Mouse (Mus musculus): Measurements from ENCODE around the gene Best3. TPM values are rescaled to one million over a fixed set of nuclear protein-coding genes. Genes with fewer than 3 reads are reported as not detected.

Gene Best3
- polyA plus RNA-seq, 1 experiment from 2014 or later = 0.23 TPM

GRCm38 (mm10) chr10:116950886-116951285 lies 35.2 kb upstream of the Best3 start:
- ATAC-seq (ENCODE audit: insufficient number of reproducible peaks, low FRiP score, low TSS enrichment, low read depth) (no peak), DNase-seq (ENCODE audit: low spot score) (no peak)

GRCm38 (mm10) chr10:116955191-116955590 lies 30.9 kb upstream of the Best3 start:
- no peak overlapping the region for H3K4me3 ChIP-seq (ENCODE audit: low read depth, low read length)
- H3K36me3 ChIP-seq (ENCODE audit: control insufficient read depth, insufficient read depth, low read length) = no peaks in the 10 kb centered on the region
- no peak overlapping the region for H3K4me2 ChIP-seq (ENCODE audit: low read depth, severe bottlenecking)
- H3K27me3 ChIP-seq (ENCODE audit: control insufficient read depth, insufficient read depth, low read length) = no peaks in the 10 kb centered on the region
- WGBS = 95% methylated on average over 6 of the region's 6 CpGs
- H3K9me3 ChIP-seq (ENCODE audit: control insufficient read depth, low read length) = 0 out of 2 replicates have a peak, but pooled peaks cover 3% of the 10 kb centered on the region
- no peak overlapping the region for H3K9ac ChIP-seq (ENCODE audit: low read length)
- ATAC-seq (ENCODE audit: insufficient number of reproducible peaks, low FRiP score, low TSS enrichment, low read depth) (no peak), DNase-seq (ENCODE audit: low spot score) (no peak)
- H3K4me1 ChIP-seq (ENCODE audit: control insufficient read depth, insufficient read depth, low read length) = no peaks in the 10 kb centered on the region
- H3K27ac ChIP-seq (replicated peaks; ENCODE audit: low read depth, low read length) = no peak overlapping the region

More at GRCm38 (mm10) chr10:116950886-116951285, 35.2 kb upstream of the Best3 start:
- Histone ChIP-seq H3K36me3 (ENCODE audit: control insufficient read depth, insufficient read depth, low read length) (no peaks in the 10 kb centered on the region), H3K4me2 (ENCODE audit: low read depth, severe bottlenecking) (peak overlapping the region; percentile 42), H3K27ac (replicated peaks; ENCODE audit: low read depth, low read length) (no peak overlapping the region), H3K27me3 (ENCODE audit: control insufficient read depth, insufficient read depth, low read length) (no peaks in the 10 kb centered on the region), H3K4me3 (ENCODE audit: low read depth, low read length) (peak overlapping the region; percentile 60), H3K9ac (ENCODE audit: low read length) (no peak overlapping the region), H3K9me3 (ENCODE audit: control insufficient read depth, low read length) (0 out of 2 replicates have a peak, but pooled peaks cover 3% of the 10 kb centered on the region), H3K4me1 (ENCODE audit: control insufficient read depth, insufficient read depth, low read length) (peaks cover 4% of the 10 kb centered on the region; the same call in 1 of the 2 replicates)
- WGBS = 16% methylated on average over 5 of the region's 5 CpGs

DNA sequence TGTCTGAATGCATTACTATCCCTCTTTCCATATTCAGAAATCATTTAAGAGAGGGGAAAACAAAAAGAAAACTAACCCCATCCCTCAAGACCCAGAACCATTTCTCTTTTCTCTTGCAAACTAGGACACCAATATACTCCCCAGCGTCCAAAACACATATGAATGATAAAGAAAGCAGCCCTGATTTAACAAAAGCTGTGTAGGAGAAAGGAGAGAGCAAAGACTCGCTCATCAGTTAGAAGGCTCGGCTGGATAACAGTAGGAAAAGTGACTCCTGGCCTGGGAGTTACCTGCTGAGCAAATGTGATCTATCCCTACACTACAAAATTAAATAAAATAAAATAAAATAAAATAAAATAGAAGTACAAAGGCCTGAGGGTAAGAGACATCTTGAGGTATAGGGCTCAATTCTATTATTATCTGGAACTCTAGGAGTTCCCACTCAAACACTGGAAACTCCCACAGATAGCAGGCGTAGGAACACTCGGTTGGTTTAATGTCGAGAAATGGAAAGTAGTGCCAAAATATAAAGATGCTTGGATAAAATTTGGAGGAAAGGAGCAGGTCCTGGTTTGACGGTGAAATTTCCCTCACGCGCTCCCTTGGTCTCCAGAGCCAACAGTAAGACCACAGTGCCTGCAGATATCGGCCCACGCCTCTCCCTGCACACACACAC lies 29.5 kb upstream of the Best3 start:
- Histone ChIP-seq H3K4me1 (ENCODE audit: control insufficient read depth, insufficient read depth, low read length) (no peaks in the 10 kb centered on the region), H3K27me3 (ENCODE audit: control insufficient read depth, insufficient read depth, low read length) (no peaks in the 10 kb centered on the region), H3K9me3 (ENCODE audit: control insufficient read depth, low read length) (0 out of 2 replicates have a peak, but pooled peaks cover 3% of the 10 kb centered on the region), H3K36me3 (ENCODE audit: control insufficient read depth, insufficient read depth, low read length) (no peaks in the 10 kb centered on the region), H3K4me2 (ENCODE audit: low read depth, severe bottlenecking) (no peak overlapping the region), H3K9ac (ENCODE audit: low read length) (no peak overlapping the region), H3K4me3 (ENCODE audit: low read depth, low read length) (no peak overlapping the region), H3K27ac (replicated peaks; ENCODE audit: low read depth, low read length) (no peak overlapping the region)
- 93% methylated on average over 11 of the region's 11 CpGs for WGBS
- ATAC-seq (ENCODE audit: insufficient number of reproducible peaks, low FRiP score, low TSS enrichment, low read depth) = no peak
- no peak for DNase-seq (ENCODE audit: low spot score)

GRCm38 (mm10) chr10:116957867-116958551 lies 28.1 kb upstream of the Best3 start:
- Histone ChIP-seq H3K9ac (ENCODE audit: low read length) (no peak overlapping the region), H3K4me3 (ENCODE audit: low read depth, low read length) (no peak overlapping the region)
- no peak for ATAC-seq (ENCODE audit: insufficient number of reproducible peaks, low FRiP score, low TSS enrichment, low read depth)

DNA sequence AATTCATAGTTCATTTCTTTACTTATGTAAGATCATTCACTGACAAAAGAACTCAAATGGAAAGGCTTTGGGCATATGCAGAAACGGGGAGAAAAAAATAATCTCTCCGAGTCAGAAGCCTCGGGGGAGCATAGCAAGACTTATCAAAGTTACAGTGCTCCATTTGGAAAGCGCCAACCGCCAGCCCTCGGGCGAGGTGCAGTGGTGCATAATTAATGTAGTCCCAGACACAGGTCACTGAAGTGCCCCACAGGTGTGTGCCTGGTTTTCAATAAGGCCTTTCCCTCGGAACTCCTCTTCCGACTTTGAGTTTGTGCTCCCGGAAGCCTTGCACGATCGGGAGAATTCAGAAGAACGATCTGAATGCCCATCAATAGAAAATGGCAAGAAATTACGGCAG lies 24.0 kb upstream of the Best3 start:
- H3K4me3 ChIP-seq (ENCODE audit: low read depth, low read length) = no peak overlapping the region
- H3K36me3 ChIP-seq (ENCODE audit: control insufficient read depth, insufficient read depth, low read length) = no peaks in the 10 kb centered on the region
- no peak for ATAC-seq (ENCODE audit: insufficient number of reproducible peaks, low FRiP score, low TSS enrichment, low read depth)
- no peak for DNase-seq (ENCODE audit: low spot score)
- H3K4me2 ChIP-seq (ENCODE audit: low read depth, severe bottlenecking) = no peak overlapping the region
- H3K27me3 ChIP-seq (ENCODE audit: control insufficient read depth, insufficient read depth, low read length) = no peaks in the 10 kb centered on the region
- no peak overlapping the region for H3K27ac ChIP-seq (replicated peaks; ENCODE audit: low read depth, low read length)
- 0 out of 2 replicates have a peak, but pooled peaks cover 3% of the 10 kb centered on the region for H3K4me1 ChIP-seq (ENCODE audit: control insufficient read depth, insufficient read depth, low read length)
- 78% methylated on average over 14 of the region's 14 CpGs for WGBS
- H3K9me3 ChIP-seq (ENCODE audit: control insufficient read depth, low read length) = no peaks in the 10 kb centered on the region
- H3K9ac ChIP-seq (ENCODE audit: low read length) = no peak overlapping the region

More at GRCm38 (mm10) chr10:116957867-116958551, 28.1 kb upstream of the Best3 start:
- H3K4me1 ChIP-seq (ENCODE audit: control insufficient read depth, insufficient read depth, low read length) = no peaks in the 10 kb centered on the region
- H3K27me3 ChIP-seq (ENCODE audit: control insufficient read depth, insufficient read depth, low read length) = no peaks in the 10 kb centered on the region
- H3K27ac ChIP-seq (replicated peaks; ENCODE audit: low read depth, low read length) = no peak overlapping the region
- DNase-seq (ENCODE audit: low spot score) = no peak
- H3K9me3 ChIP-seq (ENCODE audit: control insufficient read depth, low read length) = no peaks in the 10 kb centered on the region
- WGBS = 61% methylated on average over 5 of the region's 5 CpGs
- H3K4me2 ChIP-seq (ENCODE audit: low read depth, severe bottlenecking) = no peak overlapping the region
- no peaks in the 10 kb centered on the region for H3K36me3 ChIP-seq (ENCODE audit: control insufficient read depth, insufficient read depth, low read length)

DNA sequence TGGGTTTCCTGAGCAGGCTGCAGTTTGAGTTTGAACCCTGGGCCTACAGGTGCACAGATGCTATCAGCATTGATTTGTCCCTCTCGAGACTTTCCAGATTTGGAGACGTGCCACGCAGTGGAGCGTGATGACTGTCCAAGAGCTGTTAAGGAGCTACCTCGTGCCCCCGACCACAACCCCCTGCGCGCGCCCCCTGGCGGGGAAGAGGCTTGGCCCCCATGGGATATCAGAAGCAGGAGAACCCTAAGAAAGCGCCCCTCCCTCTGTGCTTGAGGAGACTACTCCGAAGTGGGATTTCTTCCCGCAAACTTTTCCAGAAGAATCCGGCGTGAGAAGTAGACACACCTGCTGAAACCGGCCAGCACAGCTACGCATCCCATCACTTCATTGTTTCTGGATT lies 23.3 kb upstream of the Best3 start:
- Histone ChIP-seq H3K9ac (ENCODE audit: low read length) (no peak overlapping the region), H3K27ac (replicated peaks; ENCODE audit: low read depth, low read length) (no peak overlapping the region), H3K9me3 (ENCODE audit: control insufficient read depth, low read length) (no peaks in the 10 kb centered on the region), H3K27me3 (ENCODE audit: control insufficient read depth, insufficient read depth, low read length) (no peaks in the 10 kb centered on the region), H3K4me2 (ENCODE audit: low read depth, severe bottlenecking) (no peak overlapping the region), H3K36me3 (ENCODE audit: control insufficient read depth, insufficient read depth, low read length) (no peaks in the 10 kb centered on the region), H3K4me3 (ENCODE audit: low read depth, low read length) (no peak overlapping the region), H3K4me1 (ENCODE audit: control insufficient read depth, insufficient read depth, low read length) (0 out of 2 replicates have a peak, but pooled peaks cover 3% of the 10 kb centered on the region)
- DNase-seq (ENCODE audit: low spot score) (no peak), ATAC-seq (ENCODE audit: insufficient number of reproducible peaks, low FRiP score, low TSS enrichment, low read depth) (no peak)
- 66% methylated on average over 17 of the region's 17 CpGs for WGBS

DNA sequence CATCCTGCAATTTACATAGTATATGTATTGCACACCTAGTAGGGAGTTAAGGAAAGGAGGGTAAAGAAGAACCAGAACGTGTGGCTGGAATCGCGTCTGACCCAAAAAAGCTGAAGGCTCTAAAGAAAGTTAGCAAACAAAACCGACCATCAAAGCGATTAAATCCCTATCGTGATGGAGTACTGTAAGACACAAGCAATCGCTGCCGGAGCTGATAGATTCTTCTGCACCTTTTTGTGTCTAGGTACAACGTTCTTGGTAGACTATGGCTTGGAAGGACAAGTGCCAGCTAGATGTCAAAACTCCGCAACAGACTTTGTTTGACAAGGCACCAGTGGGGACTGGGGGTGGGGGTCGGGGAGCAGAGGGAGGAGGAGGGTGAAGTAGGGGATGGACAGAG lies 22.0 kb upstream of the Best3 start:
- Histone ChIP-seq H3K4me2 (ENCODE audit: low read depth, severe bottlenecking) (no peak overlapping the region), H3K9me3 (ENCODE audit: control insufficient read depth, low read length) (no peaks in the 10 kb centered on the region), H3K27me3 (ENCODE audit: control insufficient read depth, insufficient read depth, low read length) (no peaks in the 10 kb centered on the region), H3K9ac (ENCODE audit: low read length) (no peak overlapping the region), H3K4me3 (ENCODE audit: low read depth, low read length) (no peak overlapping the region), H3K4me1 (ENCODE audit: control insufficient read depth, insufficient read depth, low read length) (0 out of 2 replicates have a peak, but pooled peaks cover 3% of the 10 kb centered on the region), H3K27ac (replicated peaks; ENCODE audit: low read depth, low read length) (no peak overlapping the region), H3K36me3 (ENCODE audit: control insufficient read depth, insufficient read depth, low read length) (no peaks in the 10 kb centered on the region)
- ATAC-seq (ENCODE audit: insufficient number of reproducible peaks, low FRiP score, low TSS enrichment, low read depth) = no peak
- no peak for DNase-seq (ENCODE audit: low spot score)
- 78% methylated on average over 11 of the region's 11 CpGs for WGBS

- H3K27ac ChIP-seq (replicated peaks; ENCODE audit: low read depth, low read length) = no peak overlapping the region
- no peaks in the 10 kb centered on the region for H3K9me3 ChIP-seq (ENCODE audit: control insufficient read depth, low read length)
- no peak overlapping the region for H3K4me3 ChIP-seq (ENCODE audit: low read depth, low read length)
- WGBS = 89% methylated on average over 4 of the region's 4 CpGs
- no peaks in the 10 kb centered on the region for H3K27me3 ChIP-seq (ENCODE audit: control insufficient read depth, insufficient read depth, low read length)
- H3K4me2 ChIP-seq (ENCODE audit: low read depth, severe bottlenecking) = no peak overlapping the region
- H3K9ac ChIP-seq (ENCODE audit: low read length) = no peak overlapping the region
- H3K36me3 ChIP-seq (ENCODE audit: control insufficient read depth, insufficient read depth, low read length) = no peaks in the 10 kb centered on the region
- ATAC-seq (ENCODE audit: insufficient number of reproducible peaks, low FRiP score, low TSS enrichment, low read depth) (no peak), DNase-seq (ENCODE audit: low spot score) (no peak)
- H3K4me1 ChIP-seq (ENCODE audit: control insufficient read depth, insufficient read depth, low read length) = 0 out of 2 replicates have a peak, but pooled peaks cover 3% of the 10 kb centered on the region
Measured at GRCm38 (mm10) chr10:116964571-116964970, 21.5 kb upstream of the Best3 start.

Data from limb, embryonic 11.5 days (tissue).